Mouse (Mus musculus) stomach, embryonic 16.5 days (tissue): ENCODE measurements around the gene Nsf. TPM values are rescaled to one million over a fixed set of nuclear protein-coding genes. Genes with fewer than 3 reads are reported as not detected.

Source experiments
- ATAC-seq: fragments of 200-750 bp; cut with Nextera tagmentation; 2 replicates; pipeline ENCODE4 v1.8.0; 2017; ENCODE audit warnings: moderate number of reproducible peaks, moderate TSS enrichment; ENCODE audit not compliant: insufficient read depth, low FRiP score
- H3K27ac ChIP-seq: fragments of 300-500 bp; sonication (generic); 2 replicates; pipeline ENCODE4 v1.5.1; 2014; ENCODE audit warnings: low read length
- H3K27me3 ChIP-seq: fragments of 300-500 bp; sonication (generic); 2 replicates; pipeline ENCODE4 v1.6.1; 2014; ENCODE audit warnings: low read length, control low read depth, mixed read lengths; ENCODE audit not compliant: control insufficient read depth, insufficient read depth
- H3K36me3 ChIP-seq: fragments of 300-500 bp; sonication (generic); 2 replicates; pipeline ENCODE4 v1.6.1; 2014; ENCODE audit warnings: low read length; ENCODE audit not compliant: control insufficient read depth, insufficient read depth
- H3K4me1 ChIP-seq: fragments of 300-500 bp; sonication (generic); 2 replicates; pipeline ENCODE4 v1.6.1; 2014; ENCODE audit warnings: low read length, control low read depth, mixed read lengths; ENCODE audit not compliant: control insufficient read depth, insufficient read depth
- H3K4me2 ChIP-seq: fragments of 300-500 bp; sonication (generic); 2 replicates; pipeline ENCODE4 v1.6.1; 2014; ENCODE audit warnings: low read depth, low read length, mixed read lengths
- H3K4me3 ChIP-seq: fragments of 300-500 bp; sonication (generic); replicated peaks from 2 replicates; pipeline ENCODE4 v1.5.1; 2014; ENCODE audit warnings: mild to moderate bottlenecking, low read length
- H3K9ac ChIP-seq: fragments of 300-500 bp; sonication (generic); 2 replicates; pipeline ENCODE4 v1.6.1; 2014; ENCODE audit warnings: low read length
- H3K9me3 ChIP-seq: fragments of 300-500 bp; sonication (generic); replicated peaks from 2 replicates; pipeline ENCODE4 v1.6.1; 2016; ENCODE audit warnings: low read length, control low read depth; ENCODE audit not compliant: control insufficient read depth
- WGBS: fragments of 180-500 bp; shearing (Covaris S2); extraction: QIAGEN DNeasy Blood & Tissue Kit; methylation state at CpG from one replicate; pipeline ENCODE4 v1.1.7; 2014; 5-methylcytosine and 5-hydroxymethylcytosine counted together
- polyA plus RNA-seq: library from polyadenylated mRNA; unstranded; fragments of >200 nt; fragmentation: Nextera tagmentation; extraction: Ambion mirVana; gene quantifications from 2 replicates; pipeline ENCODE4 v1.2.1, GENCODE M21; 2015

Nsf gene
- polyA plus RNA-seq, 1 experiment from 2014 or later, result 47.3 TPM

DNA sequence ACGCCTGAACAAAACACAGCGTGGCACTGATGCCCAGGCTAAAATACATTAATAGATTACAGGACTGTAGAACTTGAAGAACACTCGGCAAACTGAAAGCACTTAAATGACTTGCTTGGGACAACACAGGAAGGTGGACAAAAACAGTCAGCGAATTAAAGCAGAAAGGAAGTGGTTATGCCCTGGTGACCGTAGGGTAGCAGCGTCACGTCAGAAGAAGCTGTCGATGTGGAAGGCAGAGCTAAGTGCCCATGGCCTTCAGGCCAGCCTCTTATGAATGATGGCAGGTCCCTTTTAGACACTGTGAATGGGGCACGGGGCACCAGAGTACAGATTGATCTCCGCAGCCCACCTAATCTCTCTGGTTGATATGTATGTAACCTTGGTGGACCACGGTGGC, 105.6 kb downstream of the Nsf start:
- WGBS, result 87% methylated on average over 11 of the region's 11 CpGs
- ATAC-seq, result no peak

DNA sequence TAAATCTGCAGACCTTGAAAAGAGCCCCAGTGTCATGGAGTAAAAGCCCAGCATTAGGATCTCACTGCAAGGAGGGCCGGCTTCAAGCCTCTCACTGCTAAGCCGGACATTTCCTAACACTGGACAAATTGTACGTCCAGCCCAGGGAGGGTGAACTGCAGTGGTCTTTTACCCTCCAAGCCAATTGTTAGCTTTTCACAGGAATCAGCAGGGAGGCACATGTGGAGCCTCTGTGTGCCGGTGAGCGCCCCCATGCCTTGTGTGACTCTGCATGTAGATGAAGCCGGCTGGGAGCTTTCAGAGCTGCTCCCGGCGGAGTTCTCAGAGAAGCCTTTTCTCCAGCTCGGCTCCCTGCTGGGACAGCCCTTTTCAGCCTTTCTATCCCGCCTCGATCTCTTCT, 113.0 kb downstream of the Nsf start:
- H3K9me3 ChIP-seq, result no peaks in the 10 kb centered on the region
- H3K4me2 ChIP-seq, result no peak overlapping the region
- no peak for ATAC-seq

More for the DNA sequence above, 105.6 kb downstream of the Nsf start:
- Histone ChIP-seq H3K4me3 (no peak overlapping the region), H3K27ac (no peak overlapping the region), H3K9me3 (no peaks in the 10 kb centered on the region), H3K4me2 (no peak overlapping the region), H3K9ac (no peak overlapping the region), H3K36me3 (no peaks in the 10 kb centered on the region), H3K27me3 (no peaks in the 10 kb centered on the region), H3K4me1 (no peaks in the 10 kb centered on the region)

DNA sequence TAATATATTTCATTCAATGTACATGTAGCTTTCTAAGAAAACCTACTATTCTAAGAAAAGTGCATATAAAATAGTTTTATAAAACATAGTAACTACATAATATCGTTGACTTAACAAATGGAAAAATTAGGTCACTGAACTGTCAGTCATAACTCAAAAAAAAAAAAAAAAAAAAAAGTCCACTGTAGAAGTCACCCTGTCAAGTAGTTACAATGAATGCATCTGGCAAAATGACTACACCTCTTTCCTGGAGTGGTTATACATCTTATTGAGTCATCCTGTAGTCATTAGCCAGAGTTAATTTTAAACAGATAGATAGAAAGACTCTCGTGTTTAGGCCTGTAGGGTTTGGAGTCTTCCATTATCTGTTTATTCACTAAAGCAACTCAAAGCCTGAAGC, 114.9 kb downstream of the Nsf start:
- H3K36me3 ChIP-seq, result no peaks in the 10 kb centered on the region
- no peak overlapping the region for H3K9ac ChIP-seq
- no peak overlapping the region for H3K4me2 ChIP-seq
- no peaks in the 10 kb centered on the region for H3K4me1 ChIP-seq
- no peak for ATAC-seq
- no peaks in the 10 kb centered on the region for H3K9me3 ChIP-seq
- no peak overlapping the region for H3K27ac ChIP-seq
- WGBS, result 71% methylated on average over 2 of the region's 2 CpGs
- H3K27me3 ChIP-seq, result no peaks in the 10 kb centered on the region
- no peak overlapping the region for H3K4me3 ChIP-seq

More for the DNA sequence above, 113.0 kb downstream of the Nsf start:
- no peak overlapping the region for H3K9ac ChIP-seq
- WGBS, result 26% methylated on average over 11 of the region's 11 CpGs
- no peaks in the 10 kb centered on the region for H3K4me1 ChIP-seq
- no peaks in the 10 kb centered on the region for H3K27me3 ChIP-seq
- no peak overlapping the region for H3K27ac ChIP-seq
- H3K4me3 ChIP-seq, result no peak overlapping the region
- no peaks in the 10 kb centered on the region for H3K36me3 ChIP-seq

DNA sequence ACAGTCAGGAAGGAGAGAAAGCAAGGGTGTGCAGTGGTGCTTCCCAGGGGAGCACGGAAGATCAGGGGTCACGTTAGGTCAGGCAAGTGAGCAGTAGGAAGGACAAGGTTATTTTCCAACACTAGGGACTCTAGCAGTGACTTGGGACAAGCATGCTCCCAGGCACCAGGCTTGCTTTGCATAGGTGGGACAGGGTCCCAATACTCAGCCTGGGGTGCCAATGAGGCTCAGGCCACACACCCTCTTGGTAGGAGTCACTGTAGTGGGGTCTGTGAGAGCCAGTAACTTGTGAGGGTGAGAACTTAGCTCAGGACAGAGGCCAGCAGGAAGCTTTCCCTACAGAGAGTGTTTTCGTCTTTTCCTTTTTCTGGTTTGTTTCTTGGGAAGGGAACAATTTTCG, 121.5 kb downstream of the Nsf start:
- Histone ChIP-seq H3K4me1 (no peaks in the 10 kb centered on the region), H3K27me3 (no peaks in the 10 kb centered on the region), H3K27ac (no peak overlapping the region), H3K9ac (no peak overlapping the region), H3K36me3 (no peaks in the 10 kb centered on the region), H3K4me2 (no peak overlapping the region), H3K9me3 (no peaks in the 10 kb centered on the region), H3K4me3 (no peak overlapping the region)
- no peak for ATAC-seq
- 83% methylated on average over 4 of the region's 4 CpGs for WGBS

DNA sequence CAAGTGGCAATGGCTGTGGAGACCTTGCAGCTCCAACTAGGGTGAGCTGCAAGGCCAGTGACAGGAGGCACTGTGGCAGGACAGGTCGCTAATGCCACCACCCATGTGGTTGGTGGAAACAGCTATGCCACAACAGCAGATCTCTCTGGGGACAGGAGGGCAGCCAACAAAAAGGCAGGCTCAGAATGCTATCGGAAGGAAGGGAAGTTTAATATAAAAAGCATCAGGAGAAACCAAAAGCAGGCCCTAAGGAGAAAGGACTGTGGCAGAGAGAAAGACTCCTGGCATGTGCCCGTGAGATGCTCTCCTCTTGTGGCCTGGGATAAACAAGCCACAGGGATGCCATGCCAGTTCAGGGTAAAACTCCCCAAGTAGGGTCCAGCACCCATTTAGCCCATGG, 122.1 kb downstream of the Nsf start:
- WGBS, result 83% methylated on average over 3 of the region's 3 CpGs
- no peaks in the 10 kb centered on the region for H3K9me3 ChIP-seq
- no peaks in the 10 kb centered on the region for H3K36me3 ChIP-seq
- no peak overlapping the region for H3K27ac ChIP-seq
- H3K4me1 ChIP-seq, result no peaks in the 10 kb centered on the region
- no peak for ATAC-seq
- no peak overlapping the region for H3K9ac ChIP-seq
- H3K27me3 ChIP-seq, result no peaks in the 10 kb centered on the region
- no peak overlapping the region for H3K4me3 ChIP-seq
- no peak overlapping the region for H3K4me2 ChIP-seq

DNA sequence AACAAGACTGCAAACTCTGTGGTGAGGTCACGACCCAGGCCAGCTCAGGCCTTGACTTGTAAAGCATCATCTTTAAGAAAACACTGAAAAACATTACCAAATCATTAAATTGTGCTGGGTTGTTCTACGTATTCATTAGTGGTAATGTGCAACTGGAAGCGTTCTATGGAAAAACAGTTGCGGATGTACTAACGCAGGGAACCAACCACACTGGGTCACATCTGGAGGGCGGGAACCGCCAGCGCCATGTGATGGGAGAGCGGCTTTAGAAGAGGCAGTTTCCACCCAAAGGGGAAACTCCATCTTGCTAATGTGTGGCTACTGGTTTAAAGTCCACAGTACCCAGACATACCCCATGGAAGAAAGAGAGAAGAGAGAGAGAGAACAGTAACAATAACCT, 123.4 kb downstream of the Nsf start:
- H3K4me1 ChIP-seq, result no peaks in the 10 kb centered on the region
- H3K4me2 ChIP-seq, result no peak overlapping the region
- no peak overlapping the region for H3K27ac ChIP-seq
- no peak for ATAC-seq
- 86% methylated on average over 9 of the region's 9 CpGs for WGBS
- no peaks in the 10 kb centered on the region for H3K9me3 ChIP-seq
- no peak overlapping the region for H3K9ac ChIP-seq
- H3K27me3 ChIP-seq, result no peaks in the 10 kb centered on the region
- H3K36me3 ChIP-seq, result no peaks in the 10 kb centered on the region
- H3K4me3 ChIP-seq, result no peak overlapping the region

DNA sequence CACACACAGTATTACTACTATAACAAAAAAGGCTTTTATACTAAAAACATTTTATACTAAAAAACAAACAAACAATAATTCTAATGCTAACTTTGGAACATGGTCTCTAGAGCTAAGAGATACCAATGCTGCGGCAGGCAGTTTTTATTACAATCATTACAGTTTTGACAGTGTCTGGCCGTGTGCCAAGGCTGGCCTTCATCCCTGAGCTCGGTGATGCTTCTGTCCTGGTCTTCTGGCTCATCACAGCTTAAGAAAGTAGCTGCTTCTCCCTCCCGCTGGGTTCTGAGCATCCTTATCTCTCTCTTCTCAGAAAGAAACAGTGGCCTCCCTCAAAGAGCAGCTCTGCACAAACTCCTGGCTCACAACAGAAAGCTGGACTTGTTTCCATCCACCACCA, 123.9 kb downstream of the Nsf start:
- no peak for ATAC-seq
- no peak overlapping the region for H3K27ac ChIP-seq
- H3K4me1 ChIP-seq, result no peaks in the 10 kb centered on the region
- no peaks in the 10 kb centered on the region for H3K36me3 ChIP-seq
- no peaks in the 10 kb centered on the region for H3K27me3 ChIP-seq
- H3K9me3 ChIP-seq, result no peaks in the 10 kb centered on the region
- no peak overlapping the region for H3K9ac ChIP-seq
- H3K4me2 ChIP-seq, result no peak overlapping the region
- WGBS, result 55% methylated on average over 4 of the region's 4 CpGs
- no peak overlapping the region for H3K4me3 ChIP-seq

DNA sequence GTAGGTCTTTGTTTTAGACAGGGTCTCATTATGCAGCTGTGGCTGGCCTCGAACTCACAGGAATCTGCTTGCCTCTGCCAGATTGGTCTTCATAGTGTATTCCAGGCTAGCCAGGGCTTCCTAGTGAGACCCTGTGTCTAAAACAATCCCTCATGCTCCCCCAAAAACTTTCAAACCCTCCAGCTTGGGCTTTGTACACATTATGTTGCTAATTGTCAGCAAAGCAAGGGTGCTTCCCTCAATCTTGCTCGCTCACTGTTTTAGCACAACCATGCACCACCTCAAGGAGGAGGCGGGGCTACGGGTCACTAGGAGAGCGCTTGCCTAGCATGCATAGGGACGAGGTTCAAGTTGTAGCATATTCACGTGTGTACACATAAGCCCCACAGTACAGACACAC, 125.0 kb downstream of the Nsf start:
- Histone ChIP-seq H3K27me3 (no peaks in the 10 kb centered on the region), H3K36me3 (no peaks in the 10 kb centered on the region), H3K9ac (no peak overlapping the region), H3K9me3 (no peaks in the 10 kb centered on the region), H3K4me2 (no peak overlapping the region), H3K27ac (no peak overlapping the region), H3K4me3 (no peak overlapping the region), H3K4me1 (no peaks in the 10 kb centered on the region)
- ATAC-seq, result no peak
- WGBS, result 76% methylated on average over 7 of the region's 7 CpGs

DNA sequence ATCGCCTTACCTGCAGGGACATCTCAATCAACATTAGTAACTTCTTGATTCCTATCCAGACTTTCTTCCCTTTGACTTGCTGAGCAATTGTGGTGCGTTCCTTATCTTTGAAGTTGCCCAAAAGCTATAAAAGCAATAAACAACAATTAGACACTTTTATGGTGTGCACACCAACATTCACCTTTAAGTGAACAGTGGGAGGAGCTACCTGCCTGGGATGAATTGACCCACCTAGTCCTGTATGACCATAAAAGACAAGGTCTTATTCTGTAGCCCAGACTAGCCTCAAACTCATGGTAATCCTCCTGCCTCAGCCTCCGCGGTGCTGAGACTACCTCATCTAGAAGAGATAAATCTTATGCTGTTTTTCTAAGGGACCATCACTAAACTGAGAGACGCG, 126.7 kb downstream of the Nsf start:
- Histone ChIP-seq H3K4me1 (no peaks in the 10 kb centered on the region), H3K4me2 (no peak overlapping the region), H3K27ac (no peak overlapping the region), H3K4me3 (no peak overlapping the region), H3K36me3 (no peaks in the 10 kb centered on the region; the same call in 1 of the 2 replicates), H3K9me3 (no peaks in the 10 kb centered on the region), H3K27me3 (no peaks in the 10 kb centered on the region), H3K9ac (no peak overlapping the region)
- 94% methylated on average over 6 of the region's 6 CpGs for WGBS
- no peak for ATAC-seq

DNA sequence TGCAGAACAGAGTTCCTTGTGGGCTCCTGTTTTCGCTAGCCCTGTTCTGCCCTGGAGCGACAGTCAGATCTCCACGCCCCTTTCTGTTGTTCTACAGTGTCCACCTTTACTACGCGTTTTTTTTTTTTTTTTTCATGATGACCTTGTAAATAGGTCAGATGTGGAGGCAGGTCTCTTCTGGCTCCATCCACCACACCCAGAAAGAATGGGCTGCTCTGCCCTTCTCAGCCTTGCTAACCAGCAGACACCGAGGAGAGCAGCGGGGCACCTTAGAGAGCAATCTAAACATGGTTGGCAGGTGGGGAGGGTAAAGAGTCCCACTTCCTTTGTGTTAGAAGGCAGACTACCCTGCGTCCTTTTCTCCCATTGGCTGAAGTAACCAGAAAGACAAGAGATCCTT, 137.1 kb downstream of the Nsf start:
- Histone ChIP-seq H3K4me3 (no peak overlapping the region), H3K27ac (no peak overlapping the region), H3K27me3 (peaks cover 10% of the 10 kb centered on the region), H3K9me3 (no peaks in the 10 kb centered on the region), H3K36me3 (no peaks in the 10 kb centered on the region), H3K4me2 (no peak overlapping the region), H3K4me1 (no peaks in the 10 kb centered on the region), H3K9ac (no peak overlapping the region)
- WGBS, result 80% methylated on average over 8 of the region's 8 CpGs
- ATAC-seq, result no peak
